8 mouse cellular contexts compared by ENCODE assay signal in genomic region chr5:103999738-104000137, GRCm38 (mm10). TPM values are rescaled to one million over a fixed set of nuclear protein-coding genes. Genes with fewer than 3 reads are reported as not detected.
DNase-seq lines count a peak whose midpoint lies in the region; TF ChIP-seq lines count a peak whose summit lies in the region.

No protein-coding gene starts in this region.

- peak; percentile 37 for DNase-seq in MEL-GATA-1-ER (ENCODE audit: extremely low read depth, low read depth)
- peak; percentile 84 for DNase-seq in brain, embryonic 14.5 days (ENCODE audit: low read depth)
- peak; percentile 74 for DNase-seq in forebrain, embryonic 10.5 days (ENCODE audit: extremely low spot score, low spot score)
- peak; percentile 87 to 91 for DNase-seq in heart, postnatal 14 days
- DNase-seq in layer of hippocampus, adult 2 months (ENCODE audit: low spot score in 2 of 2) = peak; percentile 66 to 85
- DNase-seq in lung, postnatal 14 days = peak; percentile 91
- peak; percentile 72 to 88 for DNase-seq in right cerebral cortex, postnatal 10 days (ENCODE audit: low spot score in 2 of 2)
- DNase-seq in urinary bladder, postnatal 10 days (ENCODE audit: low spot score) = peak; percentile 45

- no peaks in the 10 kb centered on the region for H3K36me3 ChIP-seq in forebrain, embryonic 10.5 days (replicated peaks)

- no peaks in the 10 kb centered on the region for H3K9me3 ChIP-seq in forebrain, embryonic 10.5 days

- H3K4me3 ChIP-seq in forebrain, embryonic 10.5 days = no peak overlapping the region
- no peak overlapping the region for H3K4me3 ChIP-seq in layer of hippocampus, adult 2 months

- 9% methylated on average over 5 of the region's 5 CpGs for WGBS in forebrain, embryonic 10.5 days

- TF ChIP-seq POLR2A in brain, embryonic 14.5 days (IDR thresholded peaks at IDR 0.05; ENCODE audit: borderline replicate concordance, extremely low read depth, insufficient read depth, insufficient read length, poor library complexity, severe bottlenecking) = no peak

- intact Hi-C loops in heart, postnatal 14 days (cut with DNase I) = loop anchor here (1.0 to 10.0 kb wide), 4 partner anchors 40 to 343 kb away; no protein-coding TSS in a partner anchor

- TF ChIP-seq CTCF in brain, embryonic 14.5 days (IDR thresholded peaks at IDR 0.05; ENCODE audit: borderline replicate concordance, extremely low read depth, insufficient read depth, insufficient read length) = peak; percentile 86
- peak; percentile 98 for TF ChIP-seq CTCF in layer of hippocampus, adult 2 months (conservative IDR thresholded peaks at IDR 0.05)

- peaks cover 14% of the 10 kb centered on the region for H3K4me1 ChIP-seq in forebrain, embryonic 10.5 days

- H3K27ac ChIP-seq in forebrain, embryonic 10.5 days = no peak overlapping the region
- H3K27ac ChIP-seq in layer of hippocampus, adult 2 months = 0 out of 2 replicates have a peak overlapping the region, but pooled peaks have one; percentile 24

- H3K27me3 ChIP-seq in forebrain, embryonic 10.5 days (ENCODE audit: poor library complexity, severe bottlenecking) = peaks cover 15% of the 10 kb centered on the region

RNA-seq across cellular contexts. Expression of gene Hsd17b11, which starts 22.0 kb away (rescaled TPM):
- polyA plus RNA-seq in brain, embryonic 14.5 days (2012; rRNA removed) = 7.2 and 11.3 TPM in 2 replicates
- 1.6 and 2.0 TPM in 2 replicates for polyA plus RNA-seq in forebrain, embryonic 10.5 days (2016; fragmentation: Nextera tagmentation; extraction: Ambion mirVana)
- 10 to 100 TPM; 26.7 to 32.7 TPM for total RNA-seq in heart, postnatal 14 days (2021)
- total RNA-seq in layer of hippocampus, adult 2 months (2021) = 10 to 100 TPM; 48.0 to 53.9 TPM

RNA-seq across cellular contexts. Expression of gene Hsd17b13, which starts 22.5 kb away (rescaled TPM):
- polyA plus RNA-seq in brain, embryonic 14.5 days (2012; rRNA removed) = not detected in 2 replicates
- not detected in 2 replicates for polyA plus RNA-seq in forebrain, embryonic 10.5 days (2016; fragmentation: Nextera tagmentation; extraction: Ambion mirVana)
- total RNA-seq in heart, postnatal 14 days (2021) = not detected
- total RNA-seq in layer of hippocampus, adult 2 months (2021) = not detected

RNA-seq across cellular contexts. Expression of gene Nudt9, which starts 46.4 kb away (rescaled TPM):
- polyA plus RNA-seq in brain, embryonic 14.5 days (2012; rRNA removed) = 45.6 and 45.7 TPM in 2 replicates
- polyA plus RNA-seq in forebrain, embryonic 10.5 days (2016; fragmentation: Nextera tagmentation; extraction: Ambion mirVana) = 67.9 TPM in 2 replicates
- 10 to 100 TPM; 42.1 to 43.0 TPM for total RNA-seq in heart, postnatal 14 days (2021)
- total RNA-seq in layer of hippocampus, adult 2 months (2021) = 10 to 100 TPM; 66.4 to 71.5 TPM

Comparison
In these comparisons a context has a peak if more than half of its experiments do, and no peak if none do; other contexts are left out.
1. DNase-seq: peak in every context shown above with its lines; median percentile 91 in lung, postnatal 14 days; 89 in heart, postnatal 14 days; 84 in brain, embryonic 14.5 days; 80 in right cerebral cortex, postnatal 10 days; 76 in layer of hippocampus, adult 2 months; 74 in forebrain, embryonic 10.5 days; 45 in urinary bladder, postnatal 10 days; 37 in MEL-GATA-1-ER.